Mouse (Mus musculus): ENCODE data around the gene Vmn1r236.

DNA sequence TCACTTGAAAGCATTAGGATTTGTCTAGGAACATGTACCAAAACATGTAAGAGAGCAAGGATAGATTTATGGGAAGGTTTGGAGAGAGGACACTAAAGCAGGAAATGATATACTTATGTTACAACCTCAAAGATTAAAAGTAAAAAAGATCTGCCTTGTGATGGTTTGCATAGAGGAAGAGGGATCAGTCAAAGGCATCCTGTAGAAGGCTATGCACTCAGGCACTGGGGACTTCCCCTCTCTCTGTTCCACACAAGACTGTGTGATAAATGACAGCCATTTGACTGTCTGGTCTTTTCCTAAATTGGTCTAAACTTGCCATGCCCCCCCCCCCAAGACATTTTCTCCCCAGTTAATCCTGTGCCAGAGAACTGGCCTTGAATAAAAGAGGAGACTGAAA is 1.7 kb downstream of the Vmn1r236 start:
- TF ChIP-seq CTCF (IDR thresholded peaks at IDR 0.05; ENCODE audit: low read depth), result no peak
- no peak for TF ChIP-seq EP300 (optimal IDR thresholded peaks at IDR 0.05)
